Comparison of ENCODE assay signal across 35 mouse cellular contexts in the genomic region with DNA sequence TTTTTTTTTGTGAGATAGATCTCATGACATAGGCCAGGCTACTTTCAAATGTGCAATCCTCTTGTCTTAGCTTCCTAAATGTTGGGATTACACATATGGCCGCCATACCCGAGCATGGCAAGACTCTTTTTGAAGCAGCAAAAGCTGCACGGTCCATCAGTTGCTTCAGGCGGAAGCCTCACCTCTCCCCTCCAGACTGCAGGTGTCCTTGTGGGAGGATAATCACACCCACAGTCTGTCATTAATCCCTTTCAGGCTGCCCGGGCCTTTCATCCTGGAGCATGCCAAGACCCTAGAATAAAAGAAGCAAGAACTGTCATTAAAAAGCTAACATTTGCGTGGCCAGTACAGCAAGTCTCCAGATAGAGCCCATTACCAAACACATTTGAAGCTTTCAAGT. TPM values are rescaled to one million over a fixed set of nuclear protein-coding genes. Genes with fewer than 3 reads are reported as not detected.
A peak's percentile ranks its signal among the peaks of the same experiment; 100 is the strongest.
DNase-seq lines count a peak whose midpoint lies in the region; ATAC-seq and TF ChIP-seq lines count a peak whose summit lies in the region.
"Had no signal": no experiment of that assay in that cellular context is flagged by ENCODE, and none has a peak within 500 bp of the region (broad histone marks: within the 10 kb centered on the region; RNA-seq: fewer than 3 reads in every experiment).

No protein-coding gene starts in this region.

- no peaks in the 10 kb centered on the region for H3K9me3 ChIP-seq in heart, embryonic 13.5 days
- no peaks in the 10 kb centered on the region for H3K9me3 ChIP-seq in kidney, postnatal 0 days (replicated peaks; ENCODE audit: low read length)
- H3K9me3 ChIP-seq in midbrain, embryonic 16.5 days (replicated peaks; ENCODE audit: control insufficient read depth, low read length, poor library complexity, severe bottlenecking) = no peaks in the 10 kb centered on the region
- H3K9me3 ChIP-seq in midbrain, embryonic 14.5 days (ENCODE audit: control insufficient read depth, low read length) = no peaks in the 10 kb centered on the region
- H3K9me3 ChIP-seq: embryonic facial prominence, embryonic 12.5 days; embryonic facial prominence, embryonic 15.5 days; heart, embryonic 10.5 days; hindbrain, embryonic 10.5 days; hindbrain, embryonic 13.5 days had no signal

- H3K4me1 ChIP-seq in heart, embryonic 13.5 days = peaks cover 20% of the 10 kb centered on the region
- no peaks in the 10 kb centered on the region for H3K4me1 ChIP-seq in kidney, postnatal 0 days (replicated peaks; ENCODE audit: insufficient read depth, low read length)
- H3K4me1 ChIP-seq in midbrain, embryonic 16.5 days (ENCODE audit: control insufficient read depth, insufficient read depth, low read length) = peaks cover 3% of the 10 kb centered on the region; the same call in 1 of the 2 replicates
- 0 out of 2 replicates have a peak, but pooled peaks cover 3% of the 10 kb centered on the region for H3K4me1 ChIP-seq in midbrain, embryonic 14.5 days (ENCODE audit: control insufficient read depth, insufficient read depth, low read length)
- H3K4me1 ChIP-seq: embryonic facial prominence, embryonic 12.5 days had no signal

- H3K9ac ChIP-seq in heart, embryonic 13.5 days = no peak overlapping the region
- no peak overlapping the region for H3K9ac ChIP-seq in kidney, postnatal 0 days (ENCODE audit: low read depth, low read length)
- no peak overlapping the region for H3K9ac ChIP-seq in midbrain, embryonic 16.5 days (ENCODE audit: low read depth, low read length)
- no peak overlapping the region for H3K9ac ChIP-seq in midbrain, embryonic 14.5 days (replicated peaks; ENCODE audit: low read length)
- H3K9ac ChIP-seq: embryonic facial prominence, embryonic 12.5 days; embryonic facial prominence, embryonic 15.5 days; forebrain, postnatal 0 days; hindbrain, embryonic 13.5 days had no signal

- no peaks in the 10 kb centered on the region for H3K27me3 ChIP-seq in heart, embryonic 13.5 days (replicated peaks)
- H3K27me3 ChIP-seq in kidney, postnatal 0 days (ENCODE audit: insufficient read depth, low read length) = no peaks in the 10 kb centered on the region
- no peaks in the 10 kb centered on the region for H3K27me3 ChIP-seq in midbrain, embryonic 16.5 days (ENCODE audit: control insufficient read depth, insufficient read depth, low read depth, low read length)
- no peaks in the 10 kb centered on the region for H3K27me3 ChIP-seq in midbrain, embryonic 14.5 days (ENCODE audit: control insufficient read depth, insufficient read depth, low read length)
- H3K27me3 ChIP-seq: CH12.LX; embryonic facial prominence, embryonic 12.5 days; embryonic facial prominence, embryonic 15.5 days; hindbrain, embryonic 13.5 days; Patski had no signal

- 0 out of 2 replicates have a peak overlapping the region, but pooled peaks have one; percentile 20 for H3K27ac ChIP-seq in heart, embryonic 13.5 days (replicated peaks)
- no peak overlapping the region for H3K27ac ChIP-seq in kidney, postnatal 0 days
- H3K27ac ChIP-seq in midbrain, embryonic 16.5 days (ENCODE audit: low read length) = no peak overlapping the region
- no peak overlapping the region for H3K27ac ChIP-seq in midbrain, embryonic 14.5 days (replicated peaks; ENCODE audit: low read depth, low read length)
- H3K27ac ChIP-seq: embryonic facial prominence, embryonic 12.5 days; embryonic facial prominence, embryonic 15.5 days; gastrocnemius, adult 2 months; hindbrain, embryonic 10.5 days; hindbrain, embryonic 13.5 days had no signal

- 68% methylated on average over 6 of the region's 6 CpGs for WGBS in heart, embryonic 13.5 days
- WGBS in kidney, postnatal 0 days = 36% methylated on average over 6 of the region's 6 CpGs
- 22% methylated on average over 6 of the region's 6 CpGs for WGBS in midbrain, embryonic 16.5 days
- 20% methylated on average over 6 of the region's 6 CpGs for WGBS in midbrain, embryonic 14.5 days

- DNase-seq in heart, adult 9 months (ENCODE audit: low spot score in 2 of 2) = no peak
- peak; percentile 31 for DNase-seq in kidney, postnatal 0 days (ENCODE audit: low spot score)
- no peak for DNase-seq in kidney, postnatal 14 days
- DNase-seq in midbrain, embryonic 14.5 days = no peak
- DNase-seq in ZHBTc4 (ENCODE audit: low read depth, low spot score) = peak; percentile 33
- no peak for DNase-seq in adrenal gland, postnatal 10 days
- DNase-seq: adrenal gland, adult 8-10 months; adrenal gland, postnatal 36 days; B cell, adult 2 months; cerebellum, adult 11 months; cerebellum, adult 2 months; cerebellum, adult 9-11 months; cerebellum, postnatal 25 days; forebrain, postnatal 0 days; gastrocnemius, adult 2 months; gastrocnemius, postnatal 14 days; heart, adult 18-20 months had no signal

- no peak overlapping the region for H3K4me2 ChIP-seq in heart, embryonic 13.5 days
- no peak overlapping the region for H3K4me2 ChIP-seq in kidney, postnatal 0 days (ENCODE audit: low read length)
- no peak overlapping the region for H3K4me2 ChIP-seq in midbrain, embryonic 16.5 days (ENCODE audit: low read length)
- no peak overlapping the region for H3K4me2 ChIP-seq in midbrain, embryonic 14.5 days (ENCODE audit: low read length)
- H3K4me2 ChIP-seq: embryonic facial prominence, embryonic 12.5 days; embryonic facial prominence, embryonic 15.5 days; hindbrain, embryonic 13.5 days had no signal

- no peak for ATAC-seq in heart, embryonic 13.5 days (ENCODE audit: extremely low read depth, insufficient number of reproducible peaks, low FRiP score, low TSS enrichment)
- no peak for ATAC-seq in kidney, postnatal 0 days (replicated peaks; ENCODE audit: low FRiP score, low read depth)
- ATAC-seq in midbrain, embryonic 16.5 days = peak; percentile 54; the same call in 1 of the 2 replicates
- ATAC-seq in midbrain, embryonic 14.5 days (ENCODE audit: low FRiP score, low TSS enrichment) = no peak
- ATAC-seq: activated CD4-positive, CD25-positive, alpha-beta regulatory T cell, adult 4 months; forebrain, embryonic 14.5 days; forebrain, postnatal 0 days; hindbrain, embryonic 16.5 days; Patski had no signal

- TF ChIP-seq CTCF in kidney, postnatal 0 days (IDR thresholded peaks at IDR 0.05; ENCODE audit: low read depth) = no peak

- no peaks in the 10 kb centered on the region for H3K36me3 ChIP-seq in heart, embryonic 13.5 days
- no peaks in the 10 kb centered on the region for H3K36me3 ChIP-seq in kidney, postnatal 0 days (ENCODE audit: insufficient read depth, low read length)
- H3K36me3 ChIP-seq in midbrain, embryonic 16.5 days (ENCODE audit: control insufficient read depth, insufficient read depth, low read length) = no peaks in the 10 kb centered on the region
- H3K36me3 ChIP-seq in midbrain, embryonic 14.5 days (ENCODE audit: control insufficient read depth, insufficient read depth, low read length) = no peaks in the 10 kb centered on the region
- H3K36me3 ChIP-seq: embryonic facial prominence, embryonic 12.5 days; embryonic facial prominence, embryonic 15.5 days; G1E; heart, embryonic 10.5 days; hindbrain, embryonic 10.5 days; hindbrain, embryonic 13.5 days had no signal

- H3K4me3 ChIP-seq in heart, embryonic 13.5 days = no peak overlapping the region
- no peak overlapping the region for H3K4me3 ChIP-seq in kidney, postnatal 0 days (replicated peaks; ENCODE audit: low read depth, low read length)
- H3K4me3 ChIP-seq in midbrain, embryonic 16.5 days (ENCODE audit: low read depth, low read length) = no peak overlapping the region
- H3K4me3 ChIP-seq in midbrain, embryonic 14.5 days (replicated peaks; ENCODE audit: low read depth, low read length) = no peak overlapping the region
- H3K4me3 ChIP-seq: embryonic facial prominence, embryonic 12.5 days; embryonic facial prominence, embryonic 15.5 days; gastrocnemius, adult 2 months; heart, embryonic 10.5 days; hindbrain, embryonic 10.5 days; hindbrain, embryonic 13.5 days had no signal

RNA-seq across cellular contexts. Expression of a gene that starts 15.5 kb away (rescaled TPM):
- 0.51 and 0.56 TPM in 2 replicates for polyA plus RNA-seq in heart, embryonic 13.5 days (2015; fragmentation: Nextera tagmentation; extraction: Ambion mirVana)
- 0.37 and 0.62 TPM in 2 replicates for polyA plus RNA-seq in kidney, postnatal 0 days (2015; fragmentation: Nextera tagmentation; extraction: Ambion mirVana)
- polyA plus RNA-seq in midbrain, embryonic 16.5 days (2015; fragmentation: Nextera tagmentation; extraction: Ambion mirVana) = 0.25 TPM in 2 replicates
- polyA plus RNA-seq in midbrain, embryonic 14.5 days (2014; fragmentation: Nextera tagmentation; extraction: Ambion mirVana) = 0.18 and 0.22 TPM in 2 replicates
- not detected for total RNA-seq in adrenal gland, postnatal 10 days (2021)
- total RNA-seq: adrenal gland, adult 8-10 months; adrenal gland, postnatal 36 days; CH12.LX; G1E; gastrocnemius, adult 2 months had no signal
- polyA plus RNA-seq: activated CD4-positive, CD25-positive, alpha-beta regulatory T cell, adult 4 months; G1E had no signal

RNA-seq across cellular contexts. Expression of a gene that starts 40.6 kb away (rescaled TPM):
- not detected in 2 replicates for polyA plus RNA-seq in heart, embryonic 13.5 days (2015; fragmentation: Nextera tagmentation; extraction: Ambion mirVana)
- polyA plus RNA-seq in kidney, postnatal 0 days (2015; fragmentation: Nextera tagmentation; extraction: Ambion mirVana) = 0.20 and 0.42 TPM in 2 replicates
- not detected in 2 replicates for polyA plus RNA-seq in midbrain, embryonic 16.5 days (2015; fragmentation: Nextera tagmentation; extraction: Ambion mirVana)
- polyA plus RNA-seq in midbrain, embryonic 14.5 days (2014; fragmentation: Nextera tagmentation; extraction: Ambion mirVana) = not detected in 2 replicates
- total RNA-seq in adrenal gland, postnatal 10 days (2021) = not detected
- total RNA-seq: adrenal gland, adult 8-10 months; adrenal gland, postnatal 36 days; CH12.LX; common myeloid progenitor, adult 5-6 weeks; forebrain, postnatal 0 days; G1E; gastrocnemius, postnatal 14 days; heart, adult 18-20 months; heart, postnatal 25 days had no signal
- polyA plus RNA-seq: activated CD4-positive, CD25-positive, alpha-beta regulatory T cell, adult 4 months; cerebellum, adult 2 months; embryonic facial prominence, embryonic 12.5 days; forebrain, embryonic 11.5 days; forebrain, embryonic 14.5 days; forebrain, postnatal 0 days; G1E; heart, embryonic 14.5 days; heart, postnatal 0 days; hindbrain, embryonic 10.5 days; hindbrain, embryonic 16.5 days; Patski had no signal

Comparison
In these comparisons a context has a peak if more than half of its experiments do, and no peak if none do; other contexts are left out.
1. DNase-seq: peak in kidney, postnatal 0 days (single experiment) and ZHBTc4 (single experiment); none in heart, adult 9 months (0 of 2), kidney, postnatal 14 days (single experiment), midbrain, embryonic 14.5 days (single experiment) and adrenal gland, postnatal 10 days (single experiment).